Mouse (Mus musculus): ENCODE measurements around the gene Gm5901. TPM values are rescaled to one million over a fixed set of nuclear protein-coding genes. Genes with fewer than 3 reads are reported as not detected.

The Gm5901 gene
- total RNA-seq, 2 experiments from 2014 or later: not detected

DNA sequence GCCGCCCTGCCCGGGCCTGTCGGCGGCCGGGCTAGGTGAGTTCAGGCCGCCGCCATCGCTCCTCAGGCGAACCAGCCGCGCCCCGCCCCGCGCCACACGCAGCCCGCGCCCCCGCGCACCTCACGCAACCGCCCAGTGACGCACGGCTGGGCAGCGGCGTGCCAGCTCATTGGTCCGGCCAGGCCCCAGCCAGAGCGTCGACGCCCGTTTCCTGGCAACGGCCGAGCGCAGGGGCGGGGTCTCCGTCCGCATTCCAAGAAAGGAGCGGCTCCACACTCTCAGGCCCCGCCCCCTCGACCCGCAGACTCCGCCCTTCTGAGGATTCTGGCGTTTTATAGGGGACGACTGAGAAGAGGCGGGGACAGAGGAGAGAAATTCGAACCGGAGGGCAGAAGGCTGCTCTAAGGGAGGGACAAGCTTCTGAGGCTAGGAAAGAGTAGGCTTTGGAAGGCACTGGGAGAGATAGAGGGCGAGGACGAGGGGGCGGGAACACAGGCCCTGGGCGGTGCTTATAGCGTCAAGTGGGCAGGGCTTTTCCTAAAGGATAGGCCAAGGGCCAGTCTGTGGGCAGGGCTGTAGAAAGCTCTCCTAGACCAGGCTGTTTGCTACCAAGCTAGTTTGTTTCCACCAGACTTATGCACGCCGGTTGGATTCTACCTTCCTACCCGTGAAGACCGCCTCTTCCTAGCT, 25.2 kb downstream of the Gm5901 start, which contains the start of gene Fam160a2:
Fam160a2 (minus strand) TSS at position 120 of the 690 bp plus-strand sequence.
- peak; percentile 99 to 100 for DNase-seq (ENCODE audit: low spot score in 2 of 2)

DNA sequence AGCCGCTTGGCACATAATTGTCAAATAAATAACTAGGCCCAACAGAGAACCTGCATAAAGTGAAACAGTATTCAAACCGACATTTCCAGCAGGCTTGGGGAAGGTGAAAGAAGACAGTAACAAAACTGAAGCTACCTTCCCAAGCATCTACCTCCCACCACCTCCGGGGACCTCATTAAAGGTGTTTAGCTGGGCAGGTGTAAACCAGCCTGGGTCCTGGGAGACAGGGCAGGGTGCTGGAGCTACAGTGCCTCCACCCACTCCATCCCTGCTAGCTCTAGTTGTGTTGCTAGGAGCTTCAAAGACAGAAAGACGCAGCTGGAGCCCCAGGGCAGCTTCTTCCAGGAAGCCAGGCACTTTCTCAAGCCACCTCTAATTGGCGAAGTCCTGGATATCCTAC, 29.4 kb downstream of the Gm5901 start, which contains the start of gene Cnga4:
Cnga4 (plus strand) TSS at position 301 of the 400 bp plus-strand sequence.
- no peak for DNase-seq (ENCODE audit: low spot score in 2 of 2)

GRCm38 (mm10) chr7:105406322-105406721, 31.5 kb downstream of the Gm5901 start:
- DNase-seq (ENCODE audit: low spot score in 2 of 2): no peak

- DNase-seq (ENCODE audit: low spot score in 2 of 2): peak; percentile 49 to 70
These were observed 37.2 kb downstream of the Gm5901 start for GRCm38 (mm10) chr7:105411874-105412632.

DNA sequence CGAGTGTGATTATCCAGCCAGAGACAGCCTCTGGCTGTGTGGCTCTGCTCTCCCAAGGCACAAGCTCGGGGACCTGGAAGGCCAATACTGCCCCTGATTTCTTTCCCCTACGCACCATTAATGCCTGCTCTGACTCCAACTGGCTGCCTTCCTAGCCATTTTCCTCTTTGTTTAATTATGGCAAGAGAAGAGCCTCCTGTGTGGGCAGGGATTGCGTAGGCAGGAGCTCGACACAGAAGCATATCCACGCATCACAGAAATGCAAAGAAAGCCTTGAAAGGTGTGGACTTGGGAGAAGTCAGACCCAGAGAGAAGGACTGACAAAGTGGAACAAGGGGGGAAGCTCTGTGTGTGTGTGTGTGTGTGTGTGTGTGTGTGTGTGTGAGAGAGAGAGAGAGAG, 39.5 kb downstream of the Gm5901 start:
- DNase-seq (ENCODE audit: low spot score in 2 of 2): no peak

DNA sequence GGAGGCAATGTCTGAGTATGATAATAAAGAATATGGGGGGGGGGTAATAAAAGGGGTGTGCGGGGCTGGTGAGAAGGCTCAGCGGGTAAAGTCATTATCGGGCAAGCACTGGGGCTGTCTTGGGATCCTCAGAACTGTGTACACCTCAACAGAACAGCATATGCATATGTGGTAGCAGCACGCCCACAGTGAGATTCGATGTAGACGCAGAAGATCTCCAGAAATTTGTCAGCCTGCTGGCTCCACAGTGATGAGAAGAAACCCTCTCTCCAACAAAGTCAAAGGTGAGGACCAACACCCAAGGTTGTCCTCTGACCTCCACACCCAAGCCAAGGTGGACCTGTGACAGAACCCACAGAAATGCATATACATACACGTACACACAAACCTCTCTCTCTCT, 41.7 kb downstream of the Gm5901 start:
- no peak for DNase-seq (ENCODE audit: low spot score in 2 of 2)

- DNase-seq (ENCODE audit: low spot score in 2 of 2): no peak
These were observed 43.3 kb downstream of the Gm5901 start for GRCm38 (mm10) chr7:105418106-105418505.

- no peak for DNase-seq (ENCODE audit: low spot score in 2 of 2)
These were observed 46.1 kb downstream of the Gm5901 start for GRCm38 (mm10) chr7:105420903-105421302.

- DNase-seq (ENCODE audit: low spot score in 2 of 2): no peak
These were observed 49.5 kb downstream of the Gm5901 start for GRCm38 (mm10) chr7:105424368-105424767.

DNA sequence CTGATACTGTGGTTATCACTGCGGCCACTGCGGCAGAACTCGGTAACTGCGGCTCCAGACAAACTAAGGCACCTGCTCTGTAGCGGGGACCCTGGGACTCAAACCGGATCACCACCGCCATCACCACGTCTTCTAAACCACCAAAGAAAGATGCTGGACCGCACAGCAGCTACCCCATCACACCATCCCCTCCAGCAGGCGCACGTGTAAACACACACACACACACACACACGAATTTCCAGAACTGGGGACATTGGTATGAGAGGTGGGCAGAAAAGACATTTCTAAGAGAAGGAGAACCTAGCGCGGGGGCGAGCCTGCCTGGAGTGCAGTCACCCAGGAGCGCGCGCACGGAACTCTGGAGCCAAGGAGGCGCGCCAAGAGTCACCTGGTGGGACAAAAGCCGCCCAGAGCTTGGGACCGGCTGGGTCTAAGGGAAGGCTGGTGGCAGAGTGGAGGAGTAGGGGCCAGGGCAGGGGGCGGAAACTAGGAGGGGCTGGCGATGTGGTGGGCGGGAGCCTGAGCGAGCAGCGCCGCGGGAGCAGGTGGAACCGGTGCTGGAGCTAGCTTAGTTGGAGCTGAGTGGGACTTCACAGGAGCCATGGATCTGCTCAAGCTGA, 50.7 kb downstream of the Gm5901 start, which contains the start of gene Cckbr:
Cckbr (plus strand) TSS at position 308 of the 620 bp plus-strand sequence.
- no peak for DNase-seq (ENCODE audit: low spot score in 2 of 2)

DNA sequence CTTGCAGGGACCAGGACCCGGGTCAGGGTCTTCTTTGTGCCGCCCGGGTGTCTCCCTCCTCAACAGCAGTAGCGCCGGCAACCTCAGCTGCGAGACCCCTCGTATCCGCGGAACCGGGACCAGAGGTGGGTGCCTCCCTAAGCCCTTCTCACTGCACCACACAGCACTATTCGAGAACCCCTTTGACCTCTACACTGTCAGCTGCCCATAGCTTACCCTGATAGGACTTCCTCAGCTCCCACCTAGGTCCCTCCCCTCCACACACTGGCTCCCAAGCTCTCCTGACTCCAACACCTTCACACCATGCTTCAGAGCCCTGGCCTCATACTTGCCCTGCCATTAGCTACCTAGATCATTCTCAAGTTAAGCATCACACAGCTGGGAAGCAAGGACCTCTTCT, 51.2 kb downstream of the Gm5901 start:
- no peak for DNase-seq (ENCODE audit: low spot score in 2 of 2)

Other genes with a start within 250 kb of the Gm5901 start
- gene Olfr683, start 228.0 kb upstream of the Gm5901 start, total RNA-seq (2021): not detected
- not detected for gene Olfr684, start 211.4 kb upstream of the Gm5901 start, total RNA-seq (2021)
- not detected for gene Olfr685, start 189.0 kb upstream of the Gm5901 start, total RNA-seq (2021)
- not detected for gene Olfr686, start 167.6 kb upstream of the Gm5901 start, total RNA-seq (2021)
- not detected for gene Olfr688, start 86.9 kb upstream of the Gm5901 start, total RNA-seq (2021)
- not detected for gene Olfr689, start 63.9 kb upstream of the Gm5901 start, total RNA-seq (2021)
- gene Olfr690, start 40.9 kb upstream of the Gm5901 start, total RNA-seq (2021): not detected
- not detected for gene Olfr691, start 32.8 kb upstream of the Gm5901 start, total RNA-seq (2021)
- gene Olfr692, start 6.8 kb upstream of the Gm5901 start, total RNA-seq (2021): not detected
- 10 to 100 TPM; 21.0 to 24.9 TPM for gene Fam160a2, start 25.0 kb downstream of the Gm5901 start, total RNA-seq (2021)
- not detected for gene Cnga4, start 29.5 kb downstream of the Gm5901 start, total RNA-seq (2021)
- not detected for gene Cckbr, start 50.7 kb downstream of the Gm5901 start, total RNA-seq (2021)
- 10 to 100 TPM; 63.8 to 65.3 TPM for gene Cavin3, start 107.3 kb downstream of the Gm5901 start, total RNA-seq (2021)
- 10 to 100 TPM; 36.3 to 39.2 TPM for gene Smpd1, start 179.3 kb downstream of the Gm5901 start, total RNA-seq (2021)
- 10 to 100 TPM; 15.0 to 16.6 TPM for gene Apbb1, start 206.6 kb downstream of the Gm5901 start, total RNA-seq (2021)
- 1 to 10 TPM in 1 of 2 experiments, under 1 TPM in 1; 0.66 to 9.8 TPM for gene Hpx, start 225.1 kb downstream of the Gm5901 start, total RNA-seq (2021)